Mouse (Mus musculus) spleen, adult 2 months (tissue): ENCODE measurements around the gene Pmf1. TPM values are rescaled to one million over a fixed set of nuclear protein-coding genes. Genes with fewer than 3 reads are reported as not detected.

Experiments
- DNase-seq, 2 experiments: peaks; one replicate each; pipeline versions ENCODE4 v3.0.0 to v3.0.0-alpha.2; 2012 to 2021; ENCODE audit warnings: low spot score in 2 of 2, low read depth in 1 of 2
- H3K27ac ChIP-seq: fragments of 200-500 bp; 2 replicates; pipeline ENCODE4 v1.5.1; 2012; ENCODE audit warnings: low read length, inconsistent platforms; ENCODE audit not compliant: insufficient read depth
- H3K27me3 ChIP-seq: fragments of 200-500 bp; 2 replicates; pipeline ENCODE4 v1.6.1; 2012; ENCODE audit warnings: mild to moderate bottlenecking, moderate library complexity, low read length, inconsistent platforms; ENCODE audit not compliant: control insufficient read depth, insufficient read depth
- H3K36me3 ChIP-seq: fragments of 200-500 bp; 2 replicates; pipeline ENCODE4 v1.6.1; 2012; ENCODE audit warnings: mild to moderate bottlenecking, low read length, inconsistent platforms; ENCODE audit not compliant: control insufficient read depth, insufficient read depth
- H3K4me1 ChIP-seq: fragments of 200-500 bp; 2 replicates; pipeline ENCODE4 v1.6.1; 2011; ENCODE audit warnings: inconsistent platforms; ENCODE audit not compliant: control insufficient read depth, insufficient read depth, insufficient read length
- H3K4me3 ChIP-seq: fragments of 200-500 bp; 2 replicates; pipeline ENCODE4 v1.5.1; 2011; ENCODE audit warnings: mild to moderate bottlenecking, inconsistent platforms; ENCODE audit not compliant: insufficient read depth, insufficient read length; ENCODE audit errors: extremely low read depth
- CTCF ChIP-seq: fragments of 200-500 bp; IDR thresholded peaks from 2 replicates; pipeline ENCODE4 v1.5.1; 2011; ENCODE audit warnings: mild to moderate bottlenecking, inconsistent platforms; ENCODE audit not compliant: insufficient read depth, insufficient read length, insufficient replicate concordance; ENCODE audit errors: extremely low read depth
- POLR2A ChIP-seq: fragments of 200-500 bp; IDR thresholded peaks from 2 replicates; pipeline ENCODE4 v1.6.1; 2011; ENCODE audit warnings: low read depth, low read length, inconsistent platforms
- WGBS: fragments of 180-500 bp; shearing (Covaris S2); methylation state at CpG from one replicate; pipeline ENCODE4 v1.1.7; 2018; 5-methylcytosine and 5-hydroxymethylcytosine counted together
- polyA plus RNA-seq: library from polyadenylated mRNA; depleted of rRNA; stranded (reverse); fragments of >200 nt; gene quantifications from 2 replicates; pipeline ENCODE4 v1.2.3, GENCODE M21; 2012

Pmf1 gene
- polyA plus RNA-seq, 1 experiment = 67.6 TPM

DNA sequence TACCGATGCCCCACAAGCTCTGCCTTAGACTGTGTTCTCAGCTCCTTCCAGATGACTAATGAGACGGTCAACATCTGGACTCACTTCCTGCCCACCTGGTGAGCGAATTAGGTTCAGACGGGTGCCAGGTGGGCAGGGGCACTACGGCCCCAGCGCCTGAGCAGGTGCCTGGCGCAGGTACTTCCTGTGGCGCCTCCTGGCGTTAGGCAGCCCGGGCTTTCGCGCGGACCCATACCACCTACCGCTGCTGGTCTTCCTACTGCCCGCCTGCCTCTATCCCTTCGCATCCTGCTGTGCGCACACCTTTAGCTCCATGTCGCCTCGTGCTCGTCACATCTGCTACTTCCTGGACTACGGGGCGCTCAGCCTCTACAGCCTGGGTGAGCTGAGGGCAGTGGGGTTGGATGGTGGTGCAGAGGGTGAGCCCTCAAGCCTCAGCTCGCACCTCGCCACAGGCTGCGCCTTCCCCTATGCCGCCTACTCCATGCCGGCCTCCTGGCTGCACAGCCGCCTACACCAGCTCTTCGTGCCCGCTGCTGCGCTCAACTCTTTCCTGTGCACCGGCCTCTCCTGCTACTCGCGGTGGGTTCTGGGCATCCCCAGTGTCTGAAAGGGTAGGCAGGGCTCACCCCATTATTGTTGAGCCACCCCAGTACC lies 44.3 kb downstream of the Pmf1 start:
- no peak for TF ChIP-seq CTCF
- no peak for TF ChIP-seq POLR2A
- no peak for DNase-seq
- Histone ChIP-seq H3K27ac (no peak overlapping the region), H3K27me3 (no peaks in the 10 kb centered on the region), H3K4me3 (no peak overlapping the region), H3K36me3 (peaks cover 12% of the 10 kb centered on the region), H3K4me1 (no peaks in the 10 kb centered on the region)
- 48% methylated on average over 34 of the region's 34 CpGs for WGBS

GRCm38 (mm10) chr3:88364337-88364736 lies 45.8 kb downstream of the Pmf1 start, which contains the start of gene Paqr6:
TSS of gene Paqr6 (plus strand) at chr3:88364584.
- DNase-seq = no peak
- 42% methylated on average over 14 of the region's 16 CpGs for WGBS
- Histone ChIP-seq H3K27me3 (no peaks in the 10 kb centered on the region), H3K36me3 (peaks cover 27% of the 10 kb centered on the region), H3K4me3 (no peak within 1 kb of the TSS), H3K27ac (peak within 1 kb of the TSS; percentile 5; the same call in 1 of the 2 replicates), H3K4me1 (no peaks in the 10 kb centered on the region)
- TF ChIP-seq CTCF = no peak
- TF ChIP-seq POLR2A = no peak

- H3K27me3 ChIP-seq = no peaks in the 10 kb centered on the region
- no peak overlapping the region for H3K4me3 ChIP-seq
- TF ChIP-seq POLR2A = no peak
- TF ChIP-seq CTCF = no peak
- no peak for DNase-seq
- no peaks in the 10 kb centered on the region for H3K4me1 ChIP-seq
- WGBS = 69% methylated on average over 4 of the region's 4 CpGs
- peaks cover 31% of the 10 kb centered on the region for H3K36me3 ChIP-seq
- peak overlapping the region; percentile 5; the same call in 1 of the 2 replicates for H3K27ac ChIP-seq
These were observed 46.4 kb downstream of the Pmf1 start for GRCm38 (mm10) chr3:88363700-88364099.

DNA sequence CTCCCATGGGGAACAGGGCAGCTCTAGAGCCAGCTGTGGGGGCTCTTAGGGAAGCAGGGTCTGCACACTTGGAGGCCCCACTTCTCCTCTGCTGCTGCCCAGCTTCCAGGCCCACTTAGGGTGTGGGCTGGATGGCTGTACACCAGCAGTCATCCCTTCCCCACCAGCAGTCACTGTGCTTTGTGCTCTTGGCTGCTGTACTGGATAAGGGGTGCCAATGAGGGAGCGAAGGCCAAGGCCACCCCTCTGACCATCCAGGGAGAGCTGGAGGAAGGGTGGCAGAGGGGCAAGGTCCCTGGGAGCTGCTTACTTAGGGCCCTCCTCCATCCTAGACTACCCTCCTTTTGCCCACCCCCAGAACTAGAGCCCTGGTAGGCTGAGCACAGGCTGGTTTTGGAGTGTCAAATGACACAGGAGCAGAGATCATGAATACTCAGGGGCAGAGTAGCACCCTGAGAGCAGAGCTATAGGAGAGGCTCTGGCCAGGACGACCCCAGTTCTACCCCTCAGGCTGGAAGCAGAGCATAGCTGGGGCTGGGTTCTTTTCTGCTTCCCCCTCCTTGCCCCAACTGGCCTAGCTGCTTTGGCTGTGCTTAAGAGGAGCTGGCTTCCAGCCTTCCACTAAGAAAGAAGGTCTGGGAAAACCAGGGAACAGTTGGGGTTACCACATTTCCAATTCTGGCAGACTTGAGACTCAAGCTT lies 48.4 kb downstream of the Pmf1 start:
- TF ChIP-seq CTCF (no peak), POLR2A (no peak)
- H3K27ac ChIP-seq = no peak overlapping the region
- H3K4me3 ChIP-seq = no peak overlapping the region
- no peaks in the 10 kb centered on the region for H3K27me3 ChIP-seq
- peaks cover 43% of the 10 kb centered on the region for H3K36me3 ChIP-seq
- WGBS = 94% methylated on average over 2 of the region's 2 CpGs
- no peaks in the 10 kb centered on the region for H3K4me1 ChIP-seq
- DNase-seq = no peak

- Histone ChIP-seq H3K4me3 (no peak overlapping the region), H3K36me3 (peaks cover 46% of the 10 kb centered on the region), H3K27ac (no peak overlapping the region), H3K27me3 (no peaks in the 10 kb centered on the region), H3K4me1 (no peaks in the 10 kb centered on the region)
- WGBS = 25% methylated on average over 6 of the region's 6 CpGs
- TF ChIP-seq CTCF = no peak
- TF ChIP-seq POLR2A = no peak
- DNase-seq = no peak
These were observed 49.0 kb downstream of the Pmf1 start for GRCm38 (mm10) chr3:88361096-88361495.

GRCm38 (mm10) chr3:88359989-88360388 lies 50.1 kb downstream of the Pmf1 start:
- no peak for TF ChIP-seq POLR2A
- TF ChIP-seq CTCF = no peak
- no peak for DNase-seq
- no peak overlapping the region for H3K27ac ChIP-seq
- H3K36me3 ChIP-seq = peaks cover 55% of the 10 kb centered on the region
- 82% methylated on average over 3 of the region's 3 CpGs for WGBS
- H3K4me3 ChIP-seq = no peak overlapping the region
- no peaks in the 10 kb centered on the region for H3K27me3 ChIP-seq
- no peaks in the 10 kb centered on the region for H3K4me1 ChIP-seq

GRCm38 (mm10) chr3:88359584-88359983 lies 50.5 kb downstream of the Pmf1 start:
- Histone ChIP-seq H3K36me3 (peaks cover 58% of the 10 kb centered on the region), H3K4me1 (no peaks in the 10 kb centered on the region), H3K27me3 (no peaks in the 10 kb centered on the region), H3K4me3 (no peak overlapping the region), H3K27ac (no peak overlapping the region)
- 65% methylated on average over 5 of the region's 5 CpGs for WGBS
- TF ChIP-seq CTCF (no peak), POLR2A (no peak)
- DNase-seq = no peak
